Mouse (Mus musculus): ENCODE data around the gene Gng7. TPM values are rescaled to one million over a fixed set of nuclear protein-coding genes. Genes with fewer than 3 reads are reported as not detected.

Gene Gng7
- total and polyA plus RNA-seq, 3 experiments, result 0.24 to 0.47 TPM; not detected in 1

DNA sequence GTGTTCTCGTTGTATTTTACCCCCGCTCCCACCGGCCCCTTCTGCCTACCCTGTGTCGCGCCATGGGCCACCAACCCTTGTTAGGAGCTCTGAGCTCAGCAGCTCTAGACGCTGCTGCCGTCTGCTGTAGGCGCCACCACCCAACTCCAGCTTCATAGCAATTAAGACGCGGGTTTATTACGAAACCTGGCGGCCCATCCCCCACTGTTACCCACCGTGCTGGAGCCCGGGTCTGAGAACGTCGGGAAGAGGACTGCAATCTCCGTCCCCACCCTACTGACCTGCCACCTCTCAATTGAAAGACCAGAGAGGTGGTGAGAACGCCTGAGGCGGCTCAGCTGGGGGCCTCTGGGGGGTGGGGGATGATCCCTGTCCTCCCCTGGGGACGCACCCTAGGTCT is 82.5 kb downstream of the Gng7 start:
- Histone ChIP-seq H3K4me2 (ENCODE audit: insufficient read depth, low read depth, poor library complexity, severe bottlenecking) (peak overlapping the region; percentile 73), H3K9ac (ENCODE audit: insufficient read depth, low read depth) (no peak overlapping the region), H3K4me1 (ENCODE audit: control insufficient read depth in 1 of 2, insufficient read depth in 2 of 2) (peaks cover 28 to 75% of the 10 kb centered on the region in 2 experiments), H3K79me2 (replicated peaks; ENCODE audit: control insufficient read depth, extremely low read depth, insufficient read depth, poor library complexity, severe bottlenecking) (peaks cover 9% of the 10 kb centered on the region), H3K27ac (ENCODE audit: insufficient read depth, low read depth) (no peak overlapping the region), H3K9me3 (replicated peaks; ENCODE audit: low read length) (no peaks in the 10 kb centered on the region), H3K36me3 (replicated peaks in 1 of 2; ENCODE audit: control insufficient read depth in 1 of 2, insufficient read depth in 1 of 2, low read length in 1 of 2) (peaks cover 3 to 14% of the 10 kb centered on the region in 2 experiments), H3K4me3 (replicated peaks in 1 of 3; ENCODE audit: low read depth in 2 of 3, low read length in 2 of 3, poor library complexity in 1 of 3) (peak overlapping the region; percentile 14 to 89 (median 18)), H3K27me3 (replicated peaks) (peaks cover 14% of the 10 kb centered on the region)
- no peak for DNase-seq (ENCODE audit: extremely low read depth)
- dilution Hi-C loops (cut with MboI; ENCODE audit: extremely low pct_ligation_motif_present, extremely low pct_unique_long_range_greater_than_20kb, low sequenced_read_pairs), result no loop called here
- peak; percentile 13; the same call in 1 of the 2 replicates for TF ChIP-seq ETS1 (conservative IDR thresholded peaks at IDR 0.05; ENCODE audit: low read depth, low read length)
- 0 out of 2 replicates have a peak, but pooled peaks have one; percentile 16 for TF ChIP-seq ELF1 (IDR thresholded peaks at IDR 0.05; ENCODE audit: low read depth, low read length)
- peak; percentile 77 for TF ChIP-seq CHD2 (IDR thresholded peaks at IDR 0.05; ENCODE audit: low read length)
- TF ChIP-seq MEF2A (IDR thresholded peaks at IDR 0.05; ENCODE audit: borderline replicate concordance, low read depth, low read length), result 0 out of 2 replicates have a peak, but pooled peaks have one; percentile 10
- no peak for TF ChIP-seq GABPA (IDR thresholded peaks at IDR 0.05; ENCODE audit: insufficient replicate concordance, low read depth, low read length)
- TF ChIP-seq POLR2A (IDR thresholded peaks at IDR 0.05; ENCODE audit: low read depth, low read length), result peak; percentile 48; the same call in 1 of the 2 replicates
- TF ChIP-seq SMC3 (IDR thresholded peaks at IDR 0.05; ENCODE audit: low read depth, low read length), result no peak
- TF ChIP-seq ZKSCAN1 (IDR thresholded peaks at IDR 0.05; ENCODE audit: borderline replicate concordance, low read depth, low read length), result no peak
- peak; percentile 90; the same call in 1 of the 2 replicates for TF ChIP-seq POLR2AphosphoS2 (IDR thresholded peaks at IDR 0.05; ENCODE audit: low read depth, low read length)
- TF ChIP-seq ZC3H11A (IDR thresholded peaks at IDR 0.05; ENCODE audit: low read depth, low read length), result no peak
- no peak for TF ChIP-seq BHLHE40 (IDR thresholded peaks at IDR 0.05; ENCODE audit: low read depth, low read length)
- no peak for TF ChIP-seq KAT2A (IDR thresholded peaks at IDR 0.05; ENCODE audit: insufficient replicate concordance, low read length)
- in situ Hi-C loops (cut with MboI; ENCODE audit: low pct_ligation_motif_present, low pct_unique_long_range_greater_than_20kb, low sequenced_read_pairs), result loop anchor here (5.0 kb wide), 1 partner anchor 35 kb away; no protein-coding TSS in a partner anchor

GRCm38 (mm10) chr10:80931695-80932094 is 83.0 kb downstream of the Gng7 start:
- dilution Hi-C loops (cut with MboI; ENCODE audit: extremely low pct_ligation_motif_present, extremely low pct_unique_long_range_greater_than_20kb, low sequenced_read_pairs) (no loop called here), in situ Hi-C loops (cut with MboI; ENCODE audit: low pct_ligation_motif_present, low pct_unique_long_range_greater_than_20kb, low sequenced_read_pairs) (loop anchor here (5.0 kb wide), 1 partner anchor 36 kb away; no protein-coding TSS in a partner anchor)
- Histone ChIP-seq H3K27me3 (replicated peaks) (peaks cover 9% of the 10 kb centered on the region), H3K36me3 (replicated peaks in 1 of 2; ENCODE audit: control insufficient read depth in 1 of 2, insufficient read depth in 1 of 2, low read length in 1 of 2) (peaks cover 3 to 14% of the 10 kb centered on the region in 2 experiments), H3K27ac (ENCODE audit: insufficient read depth, low read depth) (no peak overlapping the region), H3K4me2 (ENCODE audit: insufficient read depth, low read depth, poor library complexity, severe bottlenecking) (peak overlapping the region; percentile 73), H3K79me2 (replicated peaks; ENCODE audit: control insufficient read depth, extremely low read depth, insufficient read depth, poor library complexity, severe bottlenecking) (peaks cover 9% of the 10 kb centered on the region), H3K9me3 (replicated peaks; ENCODE audit: low read length) (no peaks in the 10 kb centered on the region), H3K4me3 (replicated peaks in 1 of 3; ENCODE audit: low read depth in 2 of 3, low read length in 2 of 3, poor library complexity in 1 of 3) (peak overlapping the region; percentile 14 to 96 (median 89)), H3K4me1 (ENCODE audit: control insufficient read depth in 1 of 2, insufficient read depth in 2 of 2) (peaks cover 25 to 71% of the 10 kb centered on the region in 2 experiments), H3K9ac (ENCODE audit: insufficient read depth, low read depth) (no peak overlapping the region)
- no peak for DNase-seq (ENCODE audit: extremely low read depth)
- TF ChIP-seq SMC3 (IDR thresholded peaks at IDR 0.05; ENCODE audit: low read depth, low read length) (no peak), RCOR1 (conservative IDR thresholded peaks at IDR 0.05; ENCODE audit: low read depth, low read length) (no peak), MAZ (IDR thresholded peaks at IDR 0.05; ENCODE audit: low read depth, low read length) (no peak), BHLHE40 (IDR thresholded peaks at IDR 0.05; ENCODE audit: low read depth, low read length) (peak; percentile 69), E2F4 (IDR thresholded peaks at IDR 0.05; ENCODE audit: insufficient replicate concordance, low read depth, low read length) (no peak), JUN (IDR thresholded peaks at IDR 0.05; ENCODE audit: insufficient read depth, low read depth, low read length) (no peak), IRF4 (IDR thresholded peaks at IDR 0.05; ENCODE audit: low read depth, low read length) (no peak), ELF1 (IDR thresholded peaks at IDR 0.05; ENCODE audit: low read depth, low read length) (no peak)

Data from CH12.LX (cell line).